Mouse (Mus musculus): ENCODE measurements around the gene Scel. TPM values are rescaled to one million over a fixed set of nuclear protein-coding genes. Genes with fewer than 3 reads are reported as not detected.

Gene Scel
- polyA plus RNA-seq, 1 experiment from 2014 or later, result 2.5 TPM

DNA sequence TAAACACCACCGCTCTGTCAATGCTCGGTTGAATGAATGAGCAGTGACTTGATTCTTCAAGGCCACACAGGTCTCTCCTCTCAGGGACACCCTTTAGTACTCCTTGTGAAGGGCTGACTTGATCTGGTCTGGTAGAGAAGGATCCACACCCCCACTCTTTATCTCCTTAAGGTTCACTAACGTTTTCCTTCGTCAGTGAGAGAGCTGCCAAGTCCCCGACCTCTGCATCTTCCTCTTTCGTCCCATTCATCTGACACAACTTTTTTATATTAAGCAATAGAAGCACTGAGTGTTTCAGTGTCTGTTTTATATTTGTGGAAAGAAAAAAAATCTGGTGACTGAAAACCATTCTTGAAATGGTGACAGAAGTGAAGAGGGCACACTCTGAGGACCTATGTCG is 31.6 kb upstream of the Scel start:
- H3K4me2 ChIP-seq, result no peak overlapping the region
- no peaks in the 10 kb centered on the region for H3K27me3 ChIP-seq
- ATAC-seq (ENCODE audit: insufficient number of reproducible peaks, insufficient read depth, low FRiP score, low TSS enrichment, low read depth), result no peak
- no peak overlapping the region for H3K9ac ChIP-seq
- 73% methylated on average over 7 of the region's 7 CpGs for WGBS
- no peaks in the 10 kb centered on the region for H3K4me1 ChIP-seq
- no peaks in the 10 kb centered on the region for H3K36me3 ChIP-seq
- no peaks in the 10 kb centered on the region for H3K9me3 ChIP-seq
- no peak overlapping the region for H3K27ac ChIP-seq
- no peak overlapping the region for H3K4me3 ChIP-seq

DNA sequence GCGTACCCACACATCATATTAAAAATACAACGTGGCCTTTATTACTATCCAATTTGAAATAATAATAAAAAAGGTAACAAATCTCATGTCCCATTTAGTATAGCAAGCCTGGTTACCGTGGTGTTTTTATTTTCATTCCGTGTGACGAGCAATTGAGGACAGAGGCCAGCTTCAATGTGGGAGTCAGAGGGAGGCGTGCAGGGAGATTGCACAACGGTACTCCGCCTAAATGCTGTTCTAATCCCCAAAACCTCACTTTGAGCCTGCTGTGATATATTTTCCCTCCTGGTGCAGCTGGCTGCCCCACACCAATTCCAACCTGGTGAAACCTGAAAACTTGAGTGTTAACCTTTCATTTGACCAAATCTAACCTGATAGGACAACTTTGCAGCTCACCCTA is 27.5 kb upstream of the Scel start:
- no peak overlapping the region for H3K9ac ChIP-seq
- no peak for ATAC-seq (ENCODE audit: insufficient number of reproducible peaks, insufficient read depth, low FRiP score, low TSS enrichment, low read depth)
- H3K4me3 ChIP-seq, result no peak overlapping the region
- H3K27ac ChIP-seq, result no peak overlapping the region
- H3K9me3 ChIP-seq, result no peaks in the 10 kb centered on the region
- H3K27me3 ChIP-seq, result no peaks in the 10 kb centered on the region
- H3K36me3 ChIP-seq, result no peaks in the 10 kb centered on the region
- 91% methylated on average over 8 of the region's 8 CpGs for WGBS
- no peaks in the 10 kb centered on the region for H3K4me1 ChIP-seq
- no peak overlapping the region for H3K4me2 ChIP-seq

DNA sequence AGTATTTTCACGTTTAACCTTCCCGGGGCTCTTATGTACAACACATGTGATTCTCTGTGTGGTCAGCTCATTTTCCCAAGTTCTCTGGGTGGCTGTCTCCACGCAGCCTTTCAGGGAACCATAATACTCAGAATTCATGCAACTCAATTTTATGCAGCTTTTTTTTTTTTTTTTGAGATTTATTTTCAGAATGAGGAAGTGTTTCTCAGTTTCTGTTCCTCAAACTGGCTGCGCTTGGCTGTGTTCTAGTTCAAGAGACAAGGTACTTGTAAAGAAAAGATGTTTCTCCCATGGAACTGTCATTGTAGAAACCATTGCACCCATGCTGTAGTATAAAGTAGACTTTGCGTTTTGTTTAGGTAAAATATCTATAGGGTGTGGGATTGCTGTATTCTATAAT is 26.2 kb upstream of the Scel start:
- H3K9ac ChIP-seq, result no peak overlapping the region
- ATAC-seq (ENCODE audit: insufficient number of reproducible peaks, insufficient read depth, low FRiP score, low TSS enrichment, low read depth), result no peak
- H3K27me3 ChIP-seq, result no peaks in the 10 kb centered on the region
- H3K4me2 ChIP-seq, result no peak overlapping the region
- no peaks in the 10 kb centered on the region for H3K36me3 ChIP-seq
- no peak overlapping the region for H3K27ac ChIP-seq
- H3K9me3 ChIP-seq, result no peaks in the 10 kb centered on the region
- WGBS, result 86% methylated on average over 5 of the region's 5 CpGs
- no peaks in the 10 kb centered on the region for H3K4me1 ChIP-seq
- no peak overlapping the region for H3K4me3 ChIP-seq

DNA sequence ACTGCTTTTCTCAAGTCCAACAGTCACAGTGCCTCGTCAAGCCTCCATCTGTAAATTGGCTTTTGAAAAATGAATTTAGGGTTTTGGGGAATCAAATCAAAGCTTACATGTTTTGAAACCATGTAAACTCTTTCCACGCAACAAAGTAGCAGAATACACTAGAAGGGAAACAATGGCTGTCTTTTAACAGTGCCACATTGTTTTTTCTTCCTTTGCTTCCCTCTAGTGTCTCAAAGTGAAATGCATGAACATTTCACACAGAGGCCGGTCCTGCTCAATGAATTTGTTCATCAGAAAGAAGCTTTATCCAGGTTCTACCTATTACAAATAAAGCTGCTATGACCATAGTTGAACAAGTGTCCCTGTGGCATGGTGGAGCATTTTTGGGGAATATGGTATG is 24.5 kb upstream of the Scel start:
- Histone ChIP-seq H3K4me2 (no peak overlapping the region), H3K9me3 (0 out of 2 replicates have a peak, but pooled peaks cover 7% of the 10 kb centered on the region), H3K27ac (no peak overlapping the region), H3K36me3 (no peaks in the 10 kb centered on the region), H3K9ac (no peak overlapping the region), H3K4me1 (no peaks in the 10 kb centered on the region), H3K27me3 (no peaks in the 10 kb centered on the region), H3K4me3 (no peak overlapping the region)
- WGBS, result 53% methylated on average over 3 of the region's 3 CpGs
- no peak for ATAC-seq (ENCODE audit: insufficient number of reproducible peaks, insufficient read depth, low FRiP score, low TSS enrichment, low read depth)

DNA sequence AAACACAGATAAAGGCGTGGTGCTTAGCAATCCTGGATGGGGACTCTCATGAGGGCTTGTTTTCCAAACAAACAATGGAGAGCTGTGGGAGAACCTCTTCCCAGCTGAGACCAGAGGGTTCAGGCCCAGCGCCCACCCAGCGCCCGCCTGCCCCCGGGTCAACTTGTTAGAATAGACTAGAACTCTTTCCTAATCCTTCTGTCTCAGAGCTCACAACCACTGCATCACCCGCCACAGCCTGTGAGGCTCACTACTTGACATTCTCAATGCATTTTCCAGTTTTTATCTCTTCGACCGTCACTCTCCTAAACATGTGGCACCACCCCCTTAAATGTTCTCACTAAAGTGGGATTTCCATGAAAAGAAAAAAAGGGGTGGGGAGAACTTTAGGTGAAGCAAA is 14.9 kb upstream of the Scel start:
- Histone ChIP-seq H3K27ac (no peak overlapping the region), H3K4me2 (no peak overlapping the region), H3K9me3 (0 out of 2 replicates have a peak, but pooled peaks cover under 1% of the 10 kb centered on the region), H3K4me1 (peaks cover 6% of the 10 kb centered on the region), H3K27me3 (peaks cover 36% of the 10 kb centered on the region), H3K9ac (no peak overlapping the region), H3K4me3 (no peak overlapping the region), H3K36me3 (no peaks in the 10 kb centered on the region)
- WGBS, result 65% methylated on average over 8 of the region's 8 CpGs
- ATAC-seq (ENCODE audit: insufficient number of reproducible peaks, insufficient read depth, low FRiP score, low TSS enrichment, low read depth), result no peak

DNA sequence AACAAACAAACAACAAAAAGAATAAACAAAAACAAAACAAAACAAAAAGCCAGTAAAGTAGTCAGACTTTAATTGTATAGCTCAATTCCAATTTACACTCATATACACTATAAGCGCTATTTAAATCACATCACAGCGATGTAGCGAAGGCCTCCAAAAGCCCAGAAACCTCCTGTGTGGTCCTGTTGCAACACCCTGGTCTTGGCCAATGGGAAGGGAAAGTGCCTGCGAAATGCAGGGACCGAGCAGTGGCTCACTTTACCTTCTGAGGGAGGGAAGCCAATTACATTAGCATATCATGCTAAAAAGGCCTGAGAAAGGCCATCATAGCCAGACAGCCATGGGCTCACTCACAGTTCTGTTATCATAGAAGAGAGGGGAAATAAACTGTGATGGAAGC is 14.5 kb upstream of the Scel start:
- no peak overlapping the region for H3K27ac ChIP-seq

DNA sequence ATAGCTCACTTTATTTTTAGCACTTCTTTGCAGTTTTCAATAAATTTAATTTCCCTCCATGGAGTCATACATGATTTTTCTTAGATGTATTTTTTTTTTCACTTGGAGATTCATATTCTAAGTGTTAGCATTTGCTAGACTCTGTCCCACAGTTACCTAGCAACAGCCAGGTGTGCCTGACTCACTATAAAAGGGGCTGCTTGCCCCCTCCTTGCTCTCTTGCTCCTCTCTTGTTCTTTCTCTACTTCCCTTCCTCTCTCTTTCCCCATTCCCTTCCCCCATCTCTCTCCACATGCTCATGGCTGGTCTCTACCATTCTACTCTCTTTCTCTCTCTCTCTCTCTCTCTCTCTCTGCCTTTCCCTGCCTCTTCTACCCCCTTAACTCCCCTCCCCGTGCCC is 14.1 kb upstream of the Scel start:
- Histone ChIP-seq H3K9ac (no peak overlapping the region), H3K36me3 (no peaks in the 10 kb centered on the region), H3K4me2 (no peak overlapping the region), H3K4me1 (peaks cover 6% of the 10 kb centered on the region), H3K9me3 (no peaks in the 10 kb centered on the region), H3K27ac (no peak overlapping the region), H3K27me3 (peaks cover 43% of the 10 kb centered on the region), H3K4me3 (no peak overlapping the region)
- no peak for ATAC-seq (ENCODE audit: insufficient number of reproducible peaks, insufficient read depth, low FRiP score, low TSS enrichment, low read depth)
- 55% methylated on average over 1 of the region's 1 CpGs for WGBS

More for the DNA sequence above, 14.5 kb upstream of the Scel start:
- ATAC-seq (ENCODE audit: insufficient number of reproducible peaks, insufficient read depth, low FRiP score, low TSS enrichment, low read depth), result no peak
- Histone ChIP-seq H3K4me1 (peaks cover 6% of the 10 kb centered on the region), H3K4me3 (no peak overlapping the region), H3K4me2 (no peak overlapping the region), H3K9ac (no peak overlapping the region), H3K9me3 (no peaks in the 10 kb centered on the region), H3K36me3 (no peaks in the 10 kb centered on the region), H3K27me3 (peaks cover 39% of the 10 kb centered on the region)
- 80% methylated on average over 5 of the region's 5 CpGs for WGBS

DNA sequence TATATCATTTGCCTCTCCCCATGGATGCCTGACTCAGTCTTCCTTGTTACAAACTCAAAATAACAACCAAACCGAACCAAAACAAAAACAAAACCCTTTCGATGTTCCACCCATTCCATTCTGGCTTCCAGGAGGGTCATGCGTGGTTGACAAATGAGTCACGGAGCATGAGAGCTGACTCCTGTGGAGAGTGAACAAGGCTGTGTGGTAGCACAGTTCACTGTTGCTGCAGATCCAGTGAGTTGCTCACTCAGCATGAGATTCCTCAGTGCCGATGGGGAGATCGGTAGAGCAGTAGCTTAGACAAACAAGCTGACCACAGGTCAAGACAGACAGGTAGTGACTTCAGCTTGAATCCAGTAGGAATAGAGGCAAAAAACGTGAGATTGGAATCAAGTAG is 12.8 kb upstream of the Scel start:
- Histone ChIP-seq H3K4me1 (peaks cover 6% of the 10 kb centered on the region), H3K27ac (no peak overlapping the region), H3K36me3 (no peaks in the 10 kb centered on the region), H3K4me2 (no peak overlapping the region), H3K9ac (no peak overlapping the region), H3K9me3 (no peaks in the 10 kb centered on the region), H3K27me3 (peaks cover 51% of the 10 kb centered on the region), H3K4me3 (no peak overlapping the region)
- no peak for ATAC-seq (ENCODE audit: insufficient number of reproducible peaks, insufficient read depth, low FRiP score, low TSS enrichment, low read depth)
- 37% methylated on average over 7 of the region's 7 CpGs for WGBS

DNA sequence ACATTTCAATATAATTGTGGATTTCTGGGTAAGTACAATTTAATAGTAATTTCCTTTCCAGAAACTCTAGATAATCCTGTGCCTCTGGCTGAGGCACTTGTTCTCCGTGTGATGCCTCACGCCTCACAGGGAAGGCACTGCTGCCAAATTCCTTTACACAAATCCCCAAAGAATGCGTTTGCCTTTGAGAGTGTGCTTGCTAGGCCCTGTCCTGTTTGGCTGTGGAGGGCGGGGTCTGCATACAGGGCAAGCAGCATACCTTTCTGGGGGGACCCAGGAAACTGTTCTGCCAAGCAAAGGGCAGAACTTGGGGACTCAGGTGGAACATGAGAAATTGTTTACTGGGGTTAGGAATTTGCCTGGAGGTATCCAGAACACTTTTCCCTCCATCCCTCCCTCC is 12.2 kb upstream of the Scel start:
- H3K4me3 ChIP-seq, result no peak overlapping the region
- H3K36me3 ChIP-seq, result no peaks in the 10 kb centered on the region
- no peak overlapping the region for H3K9ac ChIP-seq
- H3K27me3 ChIP-seq, result peaks cover 56% of the 10 kb centered on the region
- H3K4me2 ChIP-seq, result no peak overlapping the region
- no peaks in the 10 kb centered on the region for H3K9me3 ChIP-seq
- WGBS, result 19% methylated on average over 4 of the region's 4 CpGs
- peaks cover 6% of the 10 kb centered on the region for H3K4me1 ChIP-seq
- H3K27ac ChIP-seq, result no peak overlapping the region
- peak; percentile 82 for ATAC-seq (ENCODE audit: insufficient number of reproducible peaks, insufficient read depth, low FRiP score, low TSS enrichment, low read depth)

DNA sequence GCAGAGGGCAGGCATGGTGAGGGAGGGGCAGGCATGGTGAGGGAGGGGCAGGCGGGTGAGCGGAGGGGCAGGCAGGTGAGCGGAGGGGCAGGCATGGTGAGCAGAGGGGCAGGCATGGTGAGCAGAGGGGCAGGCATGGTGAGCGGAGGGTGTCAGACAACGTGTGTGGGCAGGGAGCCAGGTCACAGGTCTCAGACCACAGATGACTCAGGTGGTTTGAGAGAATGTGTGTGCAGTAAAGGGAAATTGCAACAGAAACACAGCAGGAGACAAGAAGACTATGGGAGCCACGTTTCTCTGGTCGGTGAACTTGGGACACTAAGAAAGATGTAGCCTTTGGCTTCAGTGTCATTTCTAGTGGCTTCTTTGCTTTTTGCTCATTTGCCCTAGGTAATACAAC is 8.6 kb upstream of the Scel start:
- ATAC-seq (ENCODE audit: insufficient number of reproducible peaks, insufficient read depth, low FRiP score, low TSS enrichment, low read depth), result no peak
- H3K4me1 ChIP-seq, result peaks cover 10% of the 10 kb centered on the region
- peaks cover 50% of the 10 kb centered on the region for H3K27me3 ChIP-seq
- no peak overlapping the region for H3K27ac ChIP-seq
- H3K36me3 ChIP-seq, result no peaks in the 10 kb centered on the region
- H3K9me3 ChIP-seq, result no peaks in the 10 kb centered on the region
- no peak overlapping the region for H3K4me3 ChIP-seq
- H3K9ac ChIP-seq, result no peak overlapping the region
- no peak overlapping the region for H3K4me2 ChIP-seq
- 77% methylated on average over 7 of the region's 7 CpGs for WGBS

DNA sequence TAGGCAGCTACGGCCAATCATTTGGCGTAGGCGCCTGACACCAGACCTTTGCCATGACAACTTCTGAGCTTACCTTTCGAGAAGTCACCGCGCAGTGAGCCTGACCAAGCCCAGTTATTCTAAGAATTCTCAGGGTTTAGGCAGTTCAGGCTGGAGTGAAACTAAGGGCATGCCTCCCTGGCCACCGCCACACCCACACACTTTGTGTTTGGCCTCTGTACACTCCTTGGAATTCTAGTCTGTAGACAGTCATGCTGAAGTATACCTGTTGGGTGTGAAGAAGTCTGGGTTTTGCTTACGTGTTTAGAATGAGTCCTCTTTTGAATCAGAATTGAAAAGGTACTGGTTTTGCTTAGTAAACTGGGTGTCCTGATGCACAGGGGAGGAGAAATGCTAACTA is 3.6 kb upstream of the Scel start:
- WGBS, result 95% methylated on average over 8 of the region's 8 CpGs
- Histone ChIP-seq H3K4me3 (no peak overlapping the region), H3K27me3 (peaks cover 51% of the 10 kb centered on the region), H3K4me1 (peaks cover 9% of the 10 kb centered on the region; the same call in 1 of the 2 replicates), H3K4me2 (no peak overlapping the region), H3K36me3 (no peaks in the 10 kb centered on the region), H3K9ac (no peak overlapping the region), H3K27ac (no peak overlapping the region), H3K9me3 (no peaks in the 10 kb centered on the region)
- ATAC-seq (ENCODE audit: insufficient number of reproducible peaks, insufficient read depth, low FRiP score, low TSS enrichment, low read depth), result no peak

DNA sequence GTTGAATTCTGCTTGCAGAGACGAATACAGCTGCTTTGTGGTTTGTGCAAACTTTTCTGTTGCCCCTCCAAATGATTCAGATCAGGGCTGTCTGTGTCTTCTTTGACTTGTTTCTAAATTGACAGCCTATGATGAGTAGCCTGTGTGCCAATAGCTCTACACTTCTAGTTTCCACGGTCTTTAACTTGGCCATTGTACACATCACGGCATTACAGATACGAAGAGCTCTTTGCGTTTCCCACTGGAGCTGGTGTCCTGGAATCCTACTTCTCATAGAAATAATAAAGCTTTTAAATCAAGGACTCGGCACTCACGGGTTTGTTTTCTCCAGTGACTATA is 300 bp downstream of the Scel start:
- ATAC-seq (ENCODE audit: insufficient number of reproducible peaks, insufficient read depth, low FRiP score, low TSS enrichment, low read depth), result no peak
- WGBS, result 65% methylated on average over 7 of the region's 7 CpGs
- H3K36me3 ChIP-seq, result no peaks in the 10 kb centered on the region
- no peak overlapping the region for H3K4me3 ChIP-seq
- peaks cover 12% of the 10 kb centered on the region for H3K4me1 ChIP-seq
- no peak overlapping the region for H3K9ac ChIP-seq
- no peaks in the 10 kb centered on the region for H3K9me3 ChIP-seq
- H3K27me3 ChIP-seq, result peaks cover 52% of the 10 kb centered on the region
- no peak overlapping the region for H3K27ac ChIP-seq
- H3K4me2 ChIP-seq, result peak overlapping the region; percentile 23; the same call in 1 of the 2 replicates

DNA sequence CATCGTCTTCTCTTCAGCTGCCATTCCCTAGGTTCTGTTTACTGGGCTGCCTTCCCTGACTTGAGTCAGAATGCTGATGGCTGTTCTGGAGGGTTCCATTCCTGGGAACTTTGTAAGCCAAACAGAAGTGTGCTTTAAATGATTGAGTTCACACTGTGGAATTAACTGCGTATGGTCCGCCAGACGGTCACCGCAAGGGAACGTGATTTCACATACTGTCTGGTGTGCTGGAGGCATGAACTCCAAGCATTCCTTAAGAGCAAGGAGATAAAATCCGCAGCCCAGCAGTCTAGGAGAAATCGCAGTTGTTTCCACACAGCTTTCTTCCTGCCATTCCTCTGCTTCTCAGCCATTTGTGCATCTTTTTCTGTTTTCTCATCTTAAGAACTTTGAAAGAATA is 2.3 kb downstream of the Scel start:
- ATAC-seq (ENCODE audit: insufficient number of reproducible peaks, insufficient read depth, low FRiP score, low TSS enrichment, low read depth), result no peak
- Histone ChIP-seq H3K9ac (no peak overlapping the region), H3K4me2 (no peak overlapping the region), H3K36me3 (no peaks in the 10 kb centered on the region), H3K4me3 (no peak overlapping the region), H3K27ac (no peak overlapping the region), H3K9me3 (no peaks in the 10 kb centered on the region), H3K4me1 (peaks cover 12% of the 10 kb centered on the region), H3K27me3 (peaks cover 44% of the 10 kb centered on the region)
- 80% methylated on average over 8 of the region's 8 CpGs for WGBS

All from embryonic facial prominence, embryonic 13.5 days (tissue).